Mouse (Mus musculus): ENCODE measurements around the gene Elob.

Elob gene

DNA sequence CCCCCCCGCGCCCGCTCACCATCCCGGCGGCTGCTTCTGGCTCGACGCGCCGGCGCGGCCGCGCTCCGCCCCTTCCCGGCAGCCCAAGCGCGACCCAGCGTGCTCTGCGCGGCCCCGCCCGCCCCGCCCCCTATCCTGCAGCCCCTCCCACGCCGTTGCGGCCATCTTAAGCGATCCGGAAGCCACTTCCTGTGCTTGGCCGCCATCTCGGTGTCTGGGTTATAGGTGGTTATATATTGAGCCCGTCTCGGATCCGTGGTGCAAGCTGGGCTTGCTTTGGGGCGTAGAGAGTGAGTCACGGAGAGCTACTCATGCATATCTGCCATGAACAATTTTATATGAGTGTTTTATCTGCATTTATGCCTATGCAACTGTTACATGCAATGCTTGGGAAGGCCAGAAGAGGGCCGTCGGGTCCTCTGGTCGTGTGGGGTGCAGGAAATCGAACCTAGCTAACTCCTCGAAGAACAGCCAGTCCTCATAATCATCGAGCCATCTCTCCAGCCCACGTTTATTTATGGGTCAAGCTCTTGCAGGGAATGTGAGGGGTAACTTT lies at the start of gene Elob:
TSS of gene Elob (minus strand) at position 73 of the 556 bp plus-strand sequence.
- peak; percentile 63 for DNase-seq (ENCODE audit: low read depth)

GRCm38 (mm10) chr17:23877166-23877565 lies 48.2 kb upstream of the Elob start:
- no peak for DNase-seq (ENCODE audit: low read depth)

- no peak for DNase-seq (ENCODE audit: low read depth)
Observed at GRCm38 (mm10) chr17:23876741-23877140, 47.8 kb upstream of the Elob start.

DNA sequence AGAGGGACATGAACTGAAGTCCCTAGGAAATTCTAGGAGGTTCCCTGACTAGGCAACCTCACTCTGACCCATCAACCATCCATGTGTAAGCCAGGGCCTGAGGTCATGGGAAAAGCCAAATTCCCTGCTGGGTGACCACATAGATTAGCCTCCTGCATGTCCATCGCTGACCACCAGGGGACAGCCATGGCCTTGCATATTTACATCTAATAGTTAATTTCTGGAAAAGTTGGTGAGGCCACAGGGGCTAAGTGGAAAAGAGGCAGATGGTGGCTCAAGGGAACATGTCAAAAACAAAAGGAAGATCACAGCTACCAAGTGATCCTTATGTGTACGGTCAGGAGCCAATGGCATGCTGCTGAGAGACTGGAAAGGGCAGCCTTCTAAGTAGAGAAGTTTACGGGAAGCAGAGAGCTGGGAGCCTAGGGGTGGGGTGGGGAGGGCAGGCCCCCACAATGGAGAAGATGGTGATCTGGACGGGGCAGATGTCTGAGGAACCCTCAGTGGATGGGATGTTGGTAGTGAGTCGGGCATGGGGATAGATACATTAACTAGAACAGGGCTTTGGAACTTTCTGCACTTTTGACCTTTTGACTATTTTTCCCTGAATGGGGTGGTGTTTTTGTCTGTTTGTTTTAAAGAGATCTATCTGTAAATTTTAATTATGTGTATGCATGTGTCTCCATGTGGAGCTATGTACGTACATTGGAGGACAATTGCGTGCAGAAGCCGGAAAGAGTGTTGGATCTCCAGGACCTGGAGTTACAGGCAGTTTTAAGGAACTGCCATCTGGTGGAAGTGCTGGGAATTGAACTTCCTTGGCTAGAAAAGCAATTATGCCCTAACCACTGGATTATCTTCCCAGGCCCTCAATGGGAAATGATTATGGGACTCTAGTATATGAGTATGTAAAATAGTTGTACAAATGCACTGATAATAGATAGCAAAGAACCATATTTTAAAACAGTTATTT lies 45.2 kb upstream of the Elob start:
- peak; percentile 14 for DNase-seq (ENCODE audit: low read depth)

DNA sequence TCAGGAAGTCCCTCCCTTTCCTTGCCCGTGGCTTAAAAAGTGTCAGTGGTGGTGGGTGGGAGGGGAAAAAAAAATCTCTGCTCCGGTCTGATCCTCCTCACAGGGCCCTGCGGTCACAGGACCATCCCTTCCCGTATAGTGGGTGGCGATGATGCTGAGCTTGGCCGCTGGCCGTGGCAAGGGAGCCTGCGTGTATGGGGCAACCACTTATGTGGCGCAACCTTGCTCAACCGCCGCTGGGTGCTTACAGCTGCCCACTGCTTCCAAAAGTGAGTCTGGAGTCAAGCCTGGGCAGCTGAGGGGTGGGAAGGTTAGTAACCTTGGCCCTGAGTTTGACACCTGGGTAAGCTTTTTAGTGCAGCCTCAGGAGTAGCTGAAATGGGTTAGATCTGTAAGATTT lies 39.6 kb upstream of the Elob start:
- no peak for DNase-seq (ENCODE audit: low read depth)

DNA sequence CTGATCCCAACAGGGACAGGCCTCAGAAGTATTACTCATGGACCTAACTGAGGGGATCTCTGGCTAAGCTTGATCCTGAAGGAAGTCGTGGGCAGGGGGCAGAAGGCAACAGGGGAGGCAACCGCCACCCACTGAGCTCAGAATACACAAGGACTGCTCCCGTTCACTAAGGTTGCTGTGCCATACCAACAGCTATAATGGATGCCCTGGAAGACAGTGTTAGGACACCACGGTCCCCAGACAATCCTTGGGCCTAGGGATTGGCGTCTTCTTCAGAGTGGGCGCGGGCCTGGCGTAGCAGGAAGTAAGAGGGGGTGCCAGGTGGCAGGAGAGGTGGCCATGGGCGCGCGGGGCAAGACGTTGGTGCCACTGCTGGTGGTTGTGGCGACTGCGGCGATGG lies 38.8 kb upstream of the Elob start, which contains the start of gene Prss21:
TSS of gene Prss21 (plus strand) at position 301 of the 400 bp plus-strand sequence.
- no peak for DNase-seq (ENCODE audit: low read depth)

DNA sequence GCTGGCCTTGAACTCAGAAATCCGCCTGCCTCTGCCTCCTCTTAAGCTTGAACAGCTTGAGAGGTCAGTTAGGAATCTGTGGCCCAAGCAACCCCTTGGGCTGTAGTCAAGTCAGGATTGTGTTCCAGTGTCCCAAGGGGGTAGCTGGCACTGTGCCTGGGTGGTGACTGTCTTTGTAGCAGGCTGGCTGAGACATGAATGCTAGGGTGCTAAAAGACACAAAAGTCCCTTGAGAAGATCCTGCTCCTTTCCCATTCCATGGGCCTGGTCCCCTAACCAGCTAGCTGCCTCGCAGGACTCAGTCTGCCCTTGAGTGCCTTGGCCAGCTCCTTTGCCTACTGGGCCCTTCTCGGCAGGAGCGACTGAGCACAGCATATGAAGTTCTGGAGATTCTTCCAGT lies 34.0 kb upstream of the Elob start:
- no peak for DNase-seq (ENCODE audit: low read depth)

DNA sequence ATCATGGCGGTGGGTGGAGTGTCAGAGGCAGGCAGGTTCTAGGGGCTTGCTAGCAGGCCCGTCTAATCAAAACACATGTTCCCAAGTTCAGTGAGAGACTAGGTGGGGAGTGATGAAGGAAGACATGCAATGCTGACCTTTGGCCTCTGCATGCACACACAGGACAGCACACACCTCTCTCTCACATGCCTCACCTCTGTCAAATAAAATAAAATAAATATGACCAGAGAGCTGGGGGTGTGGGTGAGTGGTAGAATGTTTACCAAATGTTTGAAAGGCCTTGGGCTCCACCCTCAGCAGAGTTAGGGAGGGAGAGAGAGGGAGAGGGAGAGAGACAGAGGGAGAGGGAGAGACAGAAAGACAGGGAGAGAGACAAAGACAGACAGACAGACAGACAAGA lies 29.0 kb upstream of the Elob start:
- no peak for DNase-seq (ENCODE audit: low read depth)

GRCm38 (mm10) chr17:23857193-23857592 lies 28.3 kb upstream of the Elob start:
- no peak for DNase-seq (ENCODE audit: low read depth)

DNA sequence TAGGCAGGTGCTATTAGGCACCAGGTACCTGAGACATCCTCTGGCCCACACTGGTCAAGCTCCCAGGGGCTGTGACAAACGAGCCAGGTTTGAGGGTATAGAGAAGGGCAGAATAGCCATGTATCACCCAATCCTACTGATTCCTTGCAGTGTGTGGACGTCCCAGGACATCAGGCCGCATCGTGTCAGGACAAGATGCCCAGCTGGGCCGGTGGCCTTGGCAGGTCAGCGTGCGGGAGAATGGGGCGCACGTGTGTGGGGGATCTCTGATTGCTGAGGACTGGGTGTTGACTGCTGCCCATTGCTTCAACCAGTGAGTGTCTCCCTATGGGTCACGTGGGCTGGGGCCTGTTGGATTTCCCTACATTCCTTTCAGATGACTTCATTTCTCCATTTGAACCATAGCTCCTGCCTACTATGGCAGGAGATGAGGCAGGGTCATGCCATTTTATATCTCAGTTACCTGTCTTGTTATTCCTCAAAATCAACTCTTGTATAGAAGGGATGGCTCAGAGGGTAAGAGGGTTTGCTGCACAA lies 25.4 kb upstream of the Elob start:
- no peak for DNase-seq (ENCODE audit: low read depth)

DNA sequence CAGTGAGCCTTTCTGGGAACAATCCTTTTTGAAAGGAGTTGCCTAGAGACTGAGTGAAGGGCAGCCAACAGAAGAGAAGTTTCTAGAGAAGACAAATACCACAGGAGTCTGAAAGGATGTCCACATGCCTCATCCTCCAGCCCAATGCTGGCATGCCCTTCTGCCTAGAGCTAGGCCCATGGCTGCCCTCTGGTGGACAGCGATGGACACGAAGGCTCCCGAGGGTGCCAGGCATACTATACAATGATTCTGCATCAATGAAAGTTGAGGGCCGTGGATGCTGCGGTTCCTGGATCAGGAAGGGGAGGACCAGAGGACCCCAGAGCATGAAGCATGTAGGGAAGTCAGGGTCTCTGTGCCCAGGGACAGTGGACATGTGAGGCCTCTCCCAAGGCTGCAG lies 24.4 kb upstream of the Elob start:
- peak; percentile 35 for DNase-seq (ENCODE audit: low read depth)

DNA sequence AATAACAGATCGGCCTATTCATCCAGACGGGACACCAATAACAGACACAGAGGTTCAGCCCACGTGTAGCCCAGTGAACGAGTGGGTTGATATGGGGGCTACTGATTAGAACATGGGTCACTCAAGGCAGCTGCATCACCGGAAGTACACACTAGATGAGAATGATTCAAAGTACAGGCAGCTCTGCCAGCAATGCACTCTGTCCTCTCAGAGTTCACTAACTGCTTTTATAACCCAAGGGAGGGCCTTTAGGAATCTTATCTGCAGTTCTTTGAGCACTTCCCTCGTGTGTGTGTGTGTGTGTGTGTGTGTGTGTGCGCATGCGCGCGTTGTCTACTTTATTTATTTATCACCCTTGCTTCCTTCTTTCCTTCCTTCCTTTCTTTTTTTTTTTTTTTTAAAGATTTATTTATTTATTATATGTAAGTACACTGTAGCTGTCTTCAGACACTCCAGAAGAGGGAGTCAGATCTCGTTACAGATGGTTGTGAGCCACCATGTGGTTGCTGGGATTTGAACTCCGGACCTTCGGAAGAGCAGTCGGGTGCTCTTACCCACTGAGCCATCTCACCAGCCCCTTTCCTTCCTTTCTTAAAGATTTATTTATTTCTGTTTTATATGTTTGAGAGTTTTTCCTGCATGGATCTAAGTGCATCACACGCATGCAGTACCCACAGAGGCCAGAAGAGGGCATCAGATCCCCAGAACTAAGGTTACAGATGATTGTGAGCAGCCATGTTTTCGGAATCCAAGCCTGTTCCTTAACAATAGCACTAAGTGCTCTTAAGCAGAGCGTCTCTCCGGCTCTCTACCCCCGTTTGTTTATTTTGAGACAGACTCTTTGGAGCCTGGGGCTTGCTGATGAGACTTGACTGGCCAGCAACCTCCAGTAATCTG lies 22.2 kb upstream of the Elob start:
- DNase-seq (ENCODE audit: low read depth), result peak; percentile 42

DNA sequence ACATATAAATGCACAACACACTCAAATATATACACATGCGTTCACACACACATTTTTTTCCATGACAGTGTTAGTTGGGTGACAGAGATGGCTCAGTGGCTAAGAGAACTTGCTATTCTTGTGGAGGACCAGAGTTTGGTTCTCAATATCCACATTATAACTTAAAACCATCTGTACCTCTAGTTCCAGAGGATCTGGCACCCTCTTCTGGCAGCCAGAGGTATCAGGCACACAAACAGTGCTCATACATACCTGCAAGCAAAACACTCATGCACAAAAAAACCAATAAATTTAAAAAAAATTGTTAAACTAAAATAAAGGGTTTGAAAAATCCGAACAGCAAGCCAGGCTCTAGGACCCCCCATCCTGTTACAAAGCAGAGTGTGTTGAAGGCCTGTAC lies 21.1 kb upstream of the Elob start:
- DNase-seq (ENCODE audit: low read depth), result no peak

DNA sequence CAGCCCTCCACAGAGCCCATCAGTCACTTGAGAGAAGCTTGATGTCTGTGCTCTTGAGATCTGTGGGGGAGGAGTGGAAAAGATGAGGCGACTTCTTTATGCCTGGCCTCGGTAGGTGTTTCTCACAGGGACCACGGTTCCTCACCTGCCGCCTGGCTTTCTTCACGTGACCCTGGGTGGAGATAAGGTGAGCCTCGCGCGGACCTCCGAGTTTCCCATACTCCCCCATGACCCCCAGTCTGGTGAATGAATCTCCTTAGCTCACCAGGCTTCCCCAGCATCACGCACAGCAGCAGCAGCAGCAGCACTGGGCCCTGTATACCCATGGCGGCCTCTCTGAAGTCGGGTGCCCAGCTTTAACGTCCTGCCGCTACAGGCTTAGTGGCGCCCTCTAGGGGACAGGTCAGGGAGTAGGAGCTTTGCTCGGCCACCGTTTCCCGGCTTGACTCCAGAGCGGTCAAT lies 14.9 kb upstream of the Elob start, which contains the start of the genes Prss32 and Prss41:
TSS of gene Prss32 (plus strand) at position 44 of the 462 bp plus-strand sequence.
TSS of gene Prss41 (minus strand) at position 361 of the 462 bp plus-strand sequence.
- DNase-seq (ENCODE audit: low read depth), result peak; percentile 60

DNA sequence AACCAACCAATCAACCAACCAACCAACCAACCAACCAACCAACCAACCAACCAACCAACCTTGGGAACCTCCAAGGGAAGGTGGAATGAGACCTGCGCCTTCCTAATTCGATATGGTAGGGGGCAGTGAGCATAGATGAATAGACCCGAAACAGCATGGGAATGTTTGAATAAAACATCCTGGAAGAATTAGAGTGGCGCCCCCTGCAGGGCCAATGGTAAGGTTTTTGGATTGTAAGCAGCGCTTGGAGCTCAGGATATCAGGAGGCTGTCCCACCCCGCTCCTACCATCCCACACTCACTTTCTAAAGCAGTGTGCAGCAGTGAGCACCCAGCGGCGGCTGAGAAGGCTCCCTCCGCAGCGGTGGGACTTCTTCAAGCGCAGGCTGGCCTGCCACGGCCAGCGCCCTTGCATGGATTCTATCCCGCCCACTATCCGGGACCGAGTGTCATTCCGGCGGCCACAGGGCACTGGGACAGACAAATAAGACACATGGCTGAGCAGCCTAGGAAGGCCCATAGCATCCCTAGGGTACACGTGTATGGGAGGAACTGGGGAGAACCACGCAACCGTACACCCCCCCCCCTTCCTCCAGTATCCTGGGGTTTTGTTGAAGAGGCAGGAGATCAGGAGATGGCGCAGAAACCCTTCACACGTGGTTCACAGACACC lies 14.3 kb upstream of the Elob start:
- DNase-seq (ENCODE audit: low read depth), result no peak

GRCm38 (mm10) chr17:23841145-23841544 lies 12.2 kb upstream of the Elob start:
- DNase-seq (ENCODE audit: low read depth), result peak; percentile 60

DNA sequence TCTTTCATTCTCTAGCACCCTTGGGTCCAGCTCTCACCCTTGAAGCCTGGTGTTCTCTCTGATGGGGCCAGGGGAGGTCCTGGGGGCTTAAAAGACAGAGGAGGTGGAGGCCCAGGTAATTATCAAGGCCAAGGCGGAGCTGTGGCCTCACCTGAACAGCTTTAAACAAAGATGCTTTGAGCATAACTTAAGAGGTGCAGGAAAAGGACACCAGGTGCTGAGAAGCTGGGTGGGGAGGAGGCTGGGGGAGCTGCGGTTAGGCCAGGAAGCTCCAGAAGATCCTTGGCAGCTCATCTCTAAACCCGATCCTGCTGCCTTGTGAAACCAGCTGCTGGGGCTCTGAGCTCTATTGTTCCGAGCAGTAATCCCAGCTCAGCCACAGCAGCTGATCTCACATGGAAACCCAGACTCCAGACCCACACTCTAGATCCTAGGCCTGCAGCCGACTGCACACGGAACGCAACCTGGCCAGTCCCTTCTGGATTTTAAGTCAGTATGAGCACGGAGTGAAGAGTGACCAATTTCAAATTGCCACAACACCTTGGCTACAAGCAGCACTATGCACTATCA lies 7.2 kb upstream of the Elob start, which contains the start of gene Prss33:
TSS of gene Prss33 (minus strand) at position 51 of the 570 bp plus-strand sequence.
- no peak for DNase-seq (ENCODE audit: low read depth)

DNA sequence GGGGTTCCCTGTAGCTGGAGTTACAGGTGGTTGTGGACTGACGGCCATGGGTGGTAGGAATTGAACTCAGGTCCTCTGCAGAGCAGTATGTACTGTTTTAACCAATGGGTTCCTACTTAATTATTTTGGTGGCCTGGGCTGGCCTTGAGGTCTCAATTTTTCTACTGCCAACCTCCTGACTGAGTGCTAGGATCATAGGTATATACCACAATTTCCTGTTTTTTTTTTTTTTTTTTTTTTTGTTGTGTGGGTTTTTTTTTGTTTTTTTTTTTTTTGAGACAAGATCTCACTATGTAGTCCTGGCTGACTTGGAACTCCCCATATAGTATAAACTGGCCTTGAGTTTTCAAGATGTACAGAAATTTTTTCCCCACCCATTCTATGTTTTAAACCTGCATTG lies 2.3 kb upstream of the Elob start:
- no peak for DNase-seq (ENCODE audit: low read depth)

GRCm38 (mm10) chr17:23828271-23829001 lies 500 bp downstream of the Elob start:
- DNase-seq (ENCODE audit: low read depth), result peak; percentile 39

GRCm38 (mm10) chr17:23825591-23825990 lies 3.3 kb downstream of the Elob start:
- no peak for DNase-seq (ENCODE audit: low read depth)
